Mouse (Mus musculus) liver, postnatal 0 days (tissue): Measurements from ENCODE around the gene Acsm1.

ENCODE experiments used
- CTCF ChIP-seq: sonication (generic); IDR thresholded peaks from 2 replicates; pipeline ENCODE4 v1.5.1; 2016; ENCODE audit warnings: antibody characterized with exemption, low read depth
- EP300 ChIP-seq: IDR thresholded peaks from 2 replicates; pipeline ENCODE4 v1.6.1; 2016; ENCODE audit warnings: antibody characterized with exemption, low read depth, mild to moderate bottlenecking

DNA sequence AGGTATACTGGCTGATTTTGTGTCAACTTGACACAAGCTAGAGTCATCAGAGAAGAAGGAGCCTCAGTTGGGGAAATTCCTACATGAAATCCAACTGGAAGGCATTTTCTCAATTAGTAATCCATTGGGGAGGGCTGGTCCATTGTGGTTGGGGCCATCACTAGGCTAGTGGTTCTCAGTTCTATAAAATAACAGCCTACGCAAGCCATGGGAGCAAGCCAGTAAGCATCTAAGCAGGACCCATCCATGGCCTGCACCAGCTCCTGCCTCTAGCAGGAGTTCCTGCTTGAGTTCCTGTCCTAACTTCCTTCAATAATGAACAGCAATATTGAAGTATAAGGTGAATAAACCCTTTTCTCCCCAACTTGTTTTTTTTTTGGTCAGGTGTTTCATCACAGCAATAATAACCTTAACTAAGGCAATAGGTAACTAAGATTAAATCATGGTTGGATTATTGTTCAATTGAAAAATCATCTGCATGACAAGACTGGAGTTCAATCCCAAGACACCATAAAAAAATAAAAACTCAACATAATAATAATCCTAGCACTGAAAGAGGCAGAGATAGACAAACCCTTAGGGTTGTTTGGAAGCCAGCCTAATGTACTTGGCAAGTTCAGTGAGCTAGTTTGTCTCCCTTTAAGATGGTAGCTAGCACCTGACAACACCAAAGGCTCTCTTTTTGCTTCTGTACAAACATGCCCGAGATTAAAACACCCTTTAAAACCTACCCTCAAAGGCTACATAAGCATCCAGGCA is 5.5 kb upstream of the Acsm1 start:
- TF ChIP-seq CTCF (no peak), EP300 (no peak)
